Mouse (Mus musculus) urinary bladder, postnatal 36 days (tissue): Measurements from ENCODE around the gene Dusp10.

Experiments used
- DNase-seq, 2 experiments: peaks; one replicate each; pipeline ENCODE4 v3.0.0; 2022; ENCODE audit warnings: low spot score in 2 of 2, mixed read lengths in 1 of 2

Dusp10 gene

GRCm38 (mm10) chr1:184053711-184054110 lies 40.6 kb downstream of the Dusp10 start:
- no peak for DNase-seq

DNA sequence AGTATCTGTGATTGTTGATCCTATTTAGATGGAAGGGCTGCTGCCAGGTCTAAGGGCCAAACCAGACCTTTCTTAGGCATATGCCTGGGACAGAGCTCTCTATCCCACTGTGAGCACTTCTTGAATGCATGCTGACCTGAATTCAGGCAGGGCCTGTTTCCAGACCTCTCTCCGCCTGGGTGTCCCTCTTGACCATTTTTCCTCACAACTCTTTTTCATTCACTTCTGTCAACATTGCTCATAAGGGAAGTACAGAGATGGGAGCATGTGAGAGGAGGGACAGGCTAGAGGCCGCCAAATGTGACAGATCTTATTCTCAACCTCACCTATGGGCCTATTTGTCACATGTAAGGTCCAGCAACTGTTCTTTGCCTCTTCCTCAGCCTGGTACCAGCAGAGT lies 41.1 kb downstream of the Dusp10 start:
- DNase-seq, result no peak

- no peak for DNase-seq
Measured at GRCm38 (mm10) chr1:184058206-184058605, 45.1 kb downstream of the Dusp10 start.

DNA sequence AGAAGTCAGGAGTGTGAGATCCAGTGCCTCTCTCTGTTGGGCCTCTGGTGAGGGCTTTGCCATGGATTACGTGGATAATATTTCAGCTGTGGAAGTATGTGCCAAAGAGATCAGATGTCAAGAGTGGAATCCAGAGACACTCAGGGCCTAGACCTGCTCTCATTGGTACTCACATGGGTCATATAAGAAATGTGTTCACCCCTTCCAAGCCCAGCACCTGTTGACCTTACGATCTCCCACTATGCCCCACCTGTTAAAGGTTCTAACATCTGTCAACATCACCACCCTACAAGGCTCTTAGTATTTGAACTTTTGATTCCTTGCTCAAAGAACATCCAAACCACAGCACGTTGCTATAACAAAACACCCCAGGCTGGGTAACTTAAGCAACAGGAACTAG lies 46.7 kb downstream of the Dusp10 start:
- no peak for DNase-seq

- peak; percentile 44 to 53 for DNase-seq
Measured at GRCm38 (mm10) chr1:184060381-184060780, 47.3 kb downstream of the Dusp10 start.

- no peak for DNase-seq
Measured at GRCm38 (mm10) chr1:184060828-184061734, 48.0 kb downstream of the Dusp10 start.

GRCm38 (mm10) chr1:184061901-184062300 lies 48.8 kb downstream of the Dusp10 start:
- no peak for DNase-seq

GRCm38 (mm10) chr1:184064306-184064705 lies 51.2 kb downstream of the Dusp10 start:
- DNase-seq, result no peak

GRCm38 (mm10) chr1:184065589-184066361 lies 52.7 kb downstream of the Dusp10 start:
- no peak for DNase-seq

GRCm38 (mm10) chr1:184066460-184067287 lies 53.6 kb downstream of the Dusp10 start:
- DNase-seq, result no peak

DNA sequence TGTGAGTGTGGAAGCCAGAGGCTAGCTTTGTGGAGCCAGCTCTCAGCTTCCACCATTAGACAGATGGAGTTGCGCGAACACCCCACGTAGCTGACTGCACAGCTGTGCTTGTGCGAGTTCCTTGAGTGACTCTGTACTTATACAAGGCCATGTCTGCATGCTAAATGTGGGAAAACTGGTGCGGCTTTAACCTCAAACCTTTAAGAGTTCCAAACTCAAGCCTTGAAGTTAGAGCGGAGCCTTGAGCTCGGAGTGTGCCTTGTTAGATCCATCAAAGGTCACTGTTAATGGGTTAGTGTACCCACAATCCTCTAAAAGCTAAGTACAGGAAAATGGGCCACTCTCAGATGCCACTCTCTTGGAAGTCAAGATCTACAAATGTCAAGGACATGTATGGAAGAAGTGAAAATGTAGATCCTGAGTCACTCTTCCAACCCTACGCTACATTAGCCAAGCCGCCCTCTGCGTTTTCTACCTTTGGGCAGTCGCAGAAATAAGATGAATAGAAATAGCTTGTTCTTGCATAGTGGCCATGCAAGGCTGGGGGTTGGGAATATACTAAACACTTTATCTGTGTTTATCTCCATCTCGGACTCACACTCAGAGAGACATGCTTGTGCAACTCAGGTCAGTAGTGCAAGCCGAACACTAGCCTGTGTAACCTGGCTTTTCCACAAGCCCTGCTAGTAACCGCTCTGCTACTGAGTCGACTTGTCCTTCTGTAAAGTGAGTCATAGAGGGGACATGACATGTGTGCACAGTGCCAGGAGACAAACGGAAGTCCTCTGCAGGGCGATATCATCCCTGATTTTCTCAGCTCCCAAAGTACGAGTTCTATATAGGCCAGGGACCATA lies 54.8 kb downstream of the Dusp10 start:
- no peak for DNase-seq

GRCm38 (mm10) chr1:184068971-184069370 lies 55.9 kb downstream of the Dusp10 start:
- no peak for DNase-seq

DNA sequence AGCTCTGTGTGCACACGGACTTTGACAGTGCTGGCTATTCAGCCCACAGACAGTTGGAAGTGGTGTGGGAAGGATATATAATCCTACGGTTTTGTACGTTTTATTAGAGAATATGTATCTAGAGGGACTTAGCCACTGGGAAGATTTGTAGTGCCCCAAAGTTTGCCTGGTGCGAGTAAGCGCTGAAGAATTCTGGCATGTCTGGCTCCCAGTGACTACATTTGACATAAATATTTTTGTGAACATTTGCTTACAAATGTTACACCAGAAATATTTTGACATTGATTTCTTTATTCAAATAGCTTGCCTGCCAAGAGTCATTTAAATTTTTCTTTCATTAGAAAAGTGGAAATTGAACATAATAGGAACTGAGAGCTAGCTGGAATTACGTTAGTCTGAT lies 63.0 kb downstream of the Dusp10 start:
- no peak for DNase-seq

GRCm38 (mm10) chr1:184076756-184077155 lies 63.7 kb downstream of the Dusp10 start:
- peak in 1 of 2 experiments; percentile 20 for DNase-seq

DNA sequence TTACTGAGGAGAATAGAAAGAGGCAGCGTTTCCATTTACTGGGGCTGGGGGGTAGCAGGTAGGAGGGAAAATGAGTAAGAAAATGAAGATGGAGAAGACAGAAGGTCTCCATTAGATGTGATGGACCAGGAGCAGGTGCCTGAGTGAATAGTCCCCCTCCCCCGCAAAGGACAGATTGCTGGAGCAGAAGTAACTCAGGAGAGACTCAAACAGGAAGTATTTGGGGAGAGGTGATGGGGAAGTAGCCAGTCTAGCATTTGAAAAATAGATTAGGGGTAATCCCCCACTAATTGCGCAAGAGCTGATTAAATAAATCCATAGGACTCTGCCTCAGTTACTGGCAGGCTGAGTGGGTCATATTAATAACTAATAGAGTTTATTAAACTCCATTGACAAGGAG lies 66.2 kb downstream of the Dusp10 start:
- DNase-seq, result no peak

- no peak for DNase-seq
Measured at GRCm38 (mm10) chr1:184082661-184083060, 69.6 kb downstream of the Dusp10 start.

DNA sequence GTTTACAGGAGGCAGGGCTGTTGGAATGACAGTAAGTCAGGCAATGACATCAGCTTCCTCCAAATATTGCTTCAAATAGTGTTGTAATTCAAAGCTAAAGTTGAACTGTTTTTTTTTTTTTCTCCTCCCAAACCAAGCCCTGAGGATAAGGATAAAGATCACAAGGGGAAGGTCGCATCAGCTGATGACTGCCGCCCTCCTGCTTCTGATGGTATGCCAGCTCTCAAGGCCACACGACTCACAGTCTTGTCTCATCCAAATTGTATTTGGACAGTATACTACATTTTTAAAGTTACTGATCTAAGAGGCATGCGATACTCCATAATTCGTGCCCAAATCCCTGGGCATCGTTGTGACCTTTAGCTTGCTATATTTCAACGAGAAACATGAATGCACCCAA lies 70.1 kb downstream of the Dusp10 start:
- DNase-seq, result no peak

- no peak for DNase-seq
Measured at GRCm38 (mm10) chr1:184084961-184085360, 71.9 kb downstream of the Dusp10 start.

DNA sequence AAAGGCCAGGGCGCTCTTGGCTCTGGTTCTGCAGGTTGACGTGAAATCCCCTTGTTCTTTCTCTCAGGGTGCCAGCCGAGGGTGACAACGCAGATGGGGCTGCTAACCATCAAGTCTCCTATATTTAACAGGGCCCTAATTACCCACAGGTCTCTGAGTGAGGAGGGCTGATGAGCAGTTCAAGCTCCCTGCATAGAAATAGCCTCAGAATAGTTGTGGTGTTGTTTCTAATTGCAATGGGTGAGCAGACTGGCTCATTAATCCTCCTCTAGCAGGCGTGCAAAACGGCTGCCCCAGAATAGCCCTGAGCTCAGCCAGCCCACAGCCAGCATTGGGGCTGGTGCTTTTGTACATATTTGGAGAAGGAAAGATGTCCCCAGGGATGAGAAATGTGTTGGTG lies 77.4 kb downstream of the Dusp10 start:
- DNase-seq, result no peak

DNA sequence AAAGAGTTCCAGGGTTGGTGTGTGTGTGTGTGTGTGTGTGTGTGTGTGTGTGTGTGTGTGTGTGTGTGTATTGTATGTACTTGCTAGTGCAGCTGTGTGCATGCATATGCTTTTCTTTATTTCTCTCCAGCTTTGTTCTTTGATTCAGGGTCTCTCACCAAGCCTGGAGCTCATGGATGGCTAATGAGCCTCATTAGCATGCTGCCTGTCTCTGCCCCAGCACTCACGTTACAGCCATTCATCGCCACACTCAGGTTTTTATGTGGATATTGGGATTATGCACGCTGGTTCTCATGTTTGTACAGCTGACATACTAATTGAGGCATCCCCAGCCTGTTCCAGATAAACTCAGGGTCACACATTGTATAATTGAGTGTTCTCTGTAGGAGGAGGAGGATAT lies 81.8 kb downstream of the Dusp10 start:
- DNase-seq, result no peak

DNA sequence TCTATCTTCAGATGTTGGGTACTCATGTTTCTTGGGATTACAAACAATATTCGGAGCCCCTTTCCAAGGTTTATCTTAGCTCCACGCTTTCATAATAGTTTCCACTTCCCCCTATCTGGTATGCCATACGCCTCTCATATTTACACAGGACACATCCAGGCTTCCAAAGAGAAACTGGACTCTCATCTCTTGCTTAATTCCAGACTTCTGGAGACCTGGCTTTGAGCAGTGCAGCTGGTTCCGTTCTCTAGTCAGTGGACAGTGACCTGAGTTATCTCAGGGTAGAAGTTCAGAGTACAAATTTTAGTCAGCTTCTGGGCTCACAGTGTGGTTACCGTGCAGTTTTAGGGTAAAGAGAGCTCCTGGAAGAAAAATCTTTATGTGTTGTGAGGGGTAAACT lies 87.3 kb downstream of the Dusp10 start:
- no peak for DNase-seq
